Mouse (Mus musculus) Patski (cell line): ENCODE measurements at regions not wholly inside any gene's neighbourhood (a gene's known extent, or its start where the extent isn't known, plus 50 kb on each side); places are given as distances from the start of the nearest gene placed in this dataset.

Experiments
- ATAC-seq: fragments of 100-300 bp; one replicate; pipeline ENCODE4 v1.8.0; 2021
- CTCF ChIA-PET: fragments of 350-600 bp; sonication (Branson Sonifier 250); formaldehyde crosslinking; loops from one replicate; lab custom pipeline; 2022; ENCODE audit warnings: inconsistent platforms; lab: Charles Lee
- POLR2A ChIA-PET: fragments of 350-600 bp; sonication (Branson Sonifier 250); formaldehyde crosslinking; loops from one replicate; lab custom pipeline; 2022; ENCODE audit warnings: antibody characterized with exemption, inconsistent platforms; lab: Charles Lee
- DNase-seq: peaks from one replicate; pipeline ENCODE4 v3.0.0-alpha.2; 2011; ENCODE audit warnings: low read depth, low spot score
- H3K27me3 ChIP-seq: fragments of 371-371 bp; one replicate; pipeline ENCODE4 v1.5.1; 2021
- CTCF ChIP-seq: fragments of 100-300 bp; IDR thresholded peaks from one replicate; pipeline ENCODE4 v1.5.1; 2021
- in situ Hi-C: fragments of 300-500 bp; cut with MboI; formaldehyde crosslinking; loops from 3 replicates; pipeline ENCODE4 v1.11.1; 2018; ENCODE audit warnings: low pct_unique_long_range_greater_than_20kb, mixed read lengths

DNA sequence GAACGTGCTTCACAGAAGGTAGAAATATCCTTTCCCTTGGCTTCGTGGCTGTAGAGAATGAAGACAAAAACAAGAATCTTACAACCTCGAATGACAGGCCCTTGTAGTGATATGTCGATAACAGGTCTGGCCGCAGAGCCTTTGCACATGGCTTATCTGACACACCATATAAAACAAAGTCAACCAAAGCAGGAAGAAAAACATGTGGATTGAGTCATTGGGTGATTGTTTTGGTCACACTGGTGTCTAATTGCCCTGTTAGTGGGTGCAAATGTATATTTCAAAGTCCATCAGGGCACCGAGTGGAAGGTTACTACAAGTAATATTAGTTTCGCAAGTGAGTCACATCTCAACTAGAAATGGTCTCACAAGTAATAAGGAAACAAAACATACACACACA lies 569.9 kb upstream of the Itga1 start:
- DNase-seq (no peak), ATAC-seq (no peak)
- CTCF ChIA-PET, result no interaction called here
- TF ChIP-seq CTCF, result no peak
- in situ Hi-C loops, result no loop called here
- peaks cover 34% of the 10 kb centered on the region for H3K27me3 ChIP-seq
- POLR2A ChIA-PET, result no interaction called here

DNA sequence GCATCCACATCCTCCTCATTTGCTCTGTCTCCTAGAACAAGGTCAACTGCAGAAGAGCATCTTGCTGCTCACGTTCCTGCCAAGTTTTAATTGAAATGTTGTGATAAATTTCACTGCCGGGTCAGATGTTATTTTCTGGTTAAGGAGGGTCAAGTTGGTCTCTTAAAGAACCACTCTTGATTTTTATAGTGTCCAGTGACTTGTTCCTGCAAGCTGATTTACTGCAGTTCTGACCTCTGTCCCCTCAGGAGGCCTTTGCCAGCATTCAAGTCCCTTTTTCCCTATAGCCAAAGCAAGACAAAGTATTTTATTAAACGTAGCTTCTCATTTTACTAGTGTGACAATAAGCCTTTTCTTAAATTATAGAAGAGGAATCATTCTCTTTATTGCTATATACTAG lies 567.8 kb upstream of the Itga1 start:
- DNase-seq (no peak), ATAC-seq (no peak)
- in situ Hi-C loops, result no loop called here
- TF ChIP-seq CTCF, result no peak
- H3K27me3 ChIP-seq, result peaks cover 29% of the 10 kb centered on the region
- ChIA-PET POLR2A (no interaction called here), CTCF (no interaction called here)

DNA sequence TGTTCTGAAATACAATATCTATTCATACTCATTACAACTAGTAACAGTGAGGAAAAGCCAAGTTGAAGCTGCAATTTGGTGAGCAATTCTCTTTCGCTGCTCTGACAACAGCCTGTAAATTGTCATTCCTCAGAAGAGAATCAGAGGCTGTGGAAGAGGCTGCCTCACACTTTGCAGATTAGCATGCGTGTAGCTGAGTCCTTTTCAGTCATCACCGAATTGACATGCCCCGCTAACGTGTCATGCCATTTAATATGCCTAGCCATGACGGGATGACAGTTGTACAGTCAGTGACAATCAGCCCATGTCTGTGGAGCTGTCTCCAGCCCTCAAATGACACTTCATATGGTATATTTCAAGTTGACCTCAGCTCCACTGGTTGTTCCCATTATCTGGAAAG lies 553.4 kb upstream of the Itga1 start:
- H3K27me3 ChIP-seq, result peaks cover 22% of the 10 kb centered on the region
- CTCF ChIA-PET, result no interaction called here
- no peak for DNase-seq
- POLR2A ChIA-PET, result no interaction called here
- no peak for TF ChIP-seq CTCF
- no peak for ATAC-seq
- in situ Hi-C loops, result no loop called here

DNA sequence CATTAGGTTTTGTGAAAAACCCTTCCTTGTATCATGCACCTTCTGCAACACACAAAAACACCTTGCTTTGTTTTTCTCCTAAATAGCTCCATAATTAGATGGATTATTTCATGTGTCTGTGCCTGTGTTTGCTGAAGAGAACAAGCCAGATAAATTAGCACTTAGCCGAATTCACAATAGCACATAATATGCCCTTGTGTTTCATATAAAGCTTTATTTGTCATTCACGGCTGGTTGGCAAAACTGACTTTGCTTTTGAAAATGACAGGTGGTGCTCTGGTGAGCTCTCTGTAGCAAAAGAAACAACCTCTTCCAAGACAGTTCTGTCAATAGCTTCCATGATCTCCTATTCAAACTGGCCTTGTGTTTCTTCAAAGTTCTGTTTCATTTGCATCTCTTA lies 551.2 kb upstream of the Itga1 start:
- DNase-seq (no peak), ATAC-seq (no peak)
- no peak for TF ChIP-seq CTCF
- ChIA-PET POLR2A (no interaction called here), CTCF (no interaction called here)
- H3K27me3 ChIP-seq, result peaks cover 16% of the 10 kb centered on the region
- in situ Hi-C loops, result no loop called here

DNA sequence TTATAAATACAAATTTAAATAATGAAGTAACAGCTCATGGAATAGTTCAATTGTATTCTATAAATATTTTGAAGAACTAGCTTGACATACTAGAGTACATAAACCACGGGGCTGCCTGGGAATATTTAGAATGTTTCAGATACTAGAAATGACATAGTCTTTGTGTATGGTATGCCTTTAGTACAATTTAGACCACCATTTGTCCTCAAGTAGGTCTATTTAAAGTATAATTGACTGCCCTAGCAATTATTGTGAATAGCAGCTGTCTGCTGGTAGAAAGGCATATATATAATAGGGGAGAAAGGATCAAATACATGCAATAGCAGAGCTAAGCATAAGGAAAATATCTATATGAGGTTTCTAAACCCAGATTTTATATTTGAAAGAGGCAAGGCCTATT lies 550.6 kb upstream of the Itga1 start:
- peaks cover 16% of the 10 kb centered on the region for H3K27me3 ChIP-seq
- ATAC-seq, result no peak
- in situ Hi-C loops, result no loop called here
- CTCF ChIA-PET, result no interaction called here
- POLR2A ChIA-PET, result no interaction called here
- DNase-seq, result no peak
- TF ChIP-seq CTCF, result no peak

DNA sequence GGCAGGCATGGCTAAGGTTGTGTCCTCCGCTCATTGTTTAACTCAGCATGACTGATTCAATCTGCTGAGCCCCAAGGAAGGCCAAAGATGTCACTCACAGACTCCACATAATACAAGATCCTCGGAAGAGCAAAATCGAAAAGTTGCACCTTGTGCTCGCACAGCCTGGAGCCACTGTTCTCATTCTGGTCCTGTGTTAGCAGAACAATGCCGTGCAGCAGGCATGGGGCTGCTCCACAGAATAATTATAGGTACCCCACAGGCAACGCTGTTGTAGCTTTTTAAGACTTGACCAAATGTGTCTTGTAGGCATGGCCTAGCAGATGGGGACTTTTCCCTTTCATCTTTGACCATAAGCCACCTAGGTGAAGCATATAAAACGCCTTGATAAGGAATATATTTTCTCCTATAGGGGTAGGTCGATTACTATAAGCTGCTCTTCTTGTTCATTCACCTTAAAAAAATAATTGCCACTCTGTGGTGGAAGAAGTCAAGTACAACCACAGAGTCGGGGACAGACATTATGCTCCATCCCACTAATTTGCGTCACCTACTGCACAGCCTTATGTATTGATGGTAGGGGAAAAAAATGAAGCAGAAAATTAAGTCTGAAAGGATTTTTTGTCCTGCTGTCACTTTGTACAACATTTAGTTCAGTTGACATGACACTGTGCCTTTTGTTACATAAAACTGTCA lies 529.8 kb upstream of the Itga1 start:
- ChIA-PET CTCF (no interaction called here), POLR2A (no interaction called here)
- no peak for DNase-seq
- in situ Hi-C loops, result no loop called here
- no peak for TF ChIP-seq CTCF
- ATAC-seq, result no peak
- H3K27me3 ChIP-seq, result peaks cover 13% of the 10 kb centered on the region

DNA sequence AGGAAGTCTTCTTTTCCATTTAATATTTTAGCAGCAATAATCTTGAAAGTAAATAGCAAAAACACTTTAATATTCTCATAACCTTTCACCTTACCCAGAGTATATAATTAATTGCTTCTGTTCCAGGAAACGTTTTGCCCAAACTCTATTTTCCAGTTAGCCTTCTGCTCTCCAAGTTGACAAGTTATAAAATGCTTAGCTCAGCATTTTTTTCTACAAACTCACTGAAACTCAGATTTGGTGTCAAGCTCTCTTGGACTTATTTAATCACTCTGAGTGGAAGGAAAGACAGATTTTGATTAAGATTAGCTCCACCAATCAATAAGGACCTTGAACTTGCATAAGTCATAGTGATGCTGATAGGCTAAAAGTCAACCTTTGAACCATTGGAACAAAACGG lies 528.8 kb upstream of the Itga1 start:
- peaks cover 13% of the 10 kb centered on the region for H3K27me3 ChIP-seq
- ChIA-PET POLR2A (no interaction called here), CTCF (no interaction called here)
- ATAC-seq, result no peak
- DNase-seq, result no peak
- in situ Hi-C loops, result no loop called here
- TF ChIP-seq CTCF, result no peak

DNA sequence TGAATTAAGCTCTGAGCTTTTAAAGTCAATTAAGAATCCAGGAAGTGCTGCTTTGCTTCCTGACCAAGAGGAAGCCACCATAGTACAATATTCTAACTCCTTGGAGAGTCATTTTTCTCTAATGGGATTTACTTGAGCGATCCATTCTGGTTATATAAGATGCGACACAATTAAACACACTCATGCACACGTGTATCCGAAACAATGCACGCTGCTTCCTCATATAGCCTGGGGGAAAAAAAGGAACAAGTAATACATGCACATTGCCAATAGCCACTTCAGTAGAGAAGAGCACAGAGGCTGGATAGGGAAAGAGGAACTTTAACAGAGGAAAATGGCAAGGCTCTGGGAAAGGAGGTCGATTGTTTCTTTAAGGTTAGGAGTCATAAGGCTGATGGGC lies 511.4 kb upstream of the Itga1 start:
- ATAC-seq, result no peak
- no peak for TF ChIP-seq CTCF
- H3K27me3 ChIP-seq, result no peaks in the 10 kb centered on the region
- in situ Hi-C loops, result no loop called here
- no peak for DNase-seq
- CTCF ChIA-PET, result no interaction called here
- POLR2A ChIA-PET, result no interaction called here

DNA sequence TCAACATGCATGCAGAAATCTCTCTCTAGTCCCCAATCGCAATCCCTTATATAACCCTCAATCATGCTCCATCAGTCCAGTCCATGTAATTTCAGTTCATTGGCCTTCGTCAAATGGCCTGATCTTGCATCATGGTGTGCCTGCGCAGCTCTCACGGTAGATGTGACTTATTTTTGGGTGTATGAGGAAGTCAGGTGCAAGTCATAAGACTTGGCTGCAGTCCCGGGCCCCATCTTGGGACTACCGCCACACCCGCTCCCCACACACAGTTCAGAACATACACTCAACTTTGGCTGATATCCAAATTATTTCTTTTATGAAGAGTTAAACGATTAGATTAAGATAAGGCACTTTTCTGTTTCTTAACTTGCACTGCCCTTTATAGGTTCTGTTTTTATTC lies 504.7 kb upstream of the Itga1 start:
- in situ Hi-C loops, result no loop called here
- TF ChIP-seq CTCF, result no peak
- ChIA-PET CTCF (interaction anchor here (1.5 kb wide), 1 partner anchor 37 kb away, joined by 3 read pairs; no protein-coding TSS in a partner anchor), POLR2A (no interaction called here)
- no peak for DNase-seq
- ATAC-seq, result no peak
- no peaks in the 10 kb centered on the region for H3K27me3 ChIP-seq

DNA sequence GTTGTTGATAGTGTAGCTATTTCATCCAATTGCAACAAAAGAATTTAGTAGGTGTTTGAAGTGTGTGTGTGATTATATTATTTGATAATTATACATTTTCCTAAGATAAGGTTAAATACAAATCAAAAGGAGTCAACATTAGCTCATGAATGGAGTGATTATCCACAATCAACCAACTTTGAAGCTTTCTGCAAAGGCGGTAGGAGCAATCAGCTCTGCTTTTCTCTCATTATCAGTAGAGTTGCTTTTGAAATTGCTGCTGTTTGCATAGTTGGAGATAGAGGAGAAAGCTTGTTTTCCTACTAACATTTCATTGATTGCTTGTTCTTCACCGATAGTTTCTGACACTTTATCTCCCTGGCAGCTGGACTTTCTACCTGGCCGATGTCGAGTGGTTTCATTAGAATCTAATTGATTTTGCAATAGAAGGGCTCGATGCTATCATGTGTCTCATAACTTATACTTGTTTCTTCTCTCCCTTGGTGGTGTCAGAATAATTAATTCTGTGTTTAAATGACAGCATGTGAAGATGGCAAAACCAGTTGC lies 493.4 kb upstream of the Itga1 start:
- ChIA-PET CTCF (no interaction called here), POLR2A (no interaction called here)
- in situ Hi-C loops, result no loop called here
- ATAC-seq, result no peak
- H3K27me3 ChIP-seq, result no peaks in the 10 kb centered on the region
- DNase-seq, result no peak
- TF ChIP-seq CTCF, result no peak

DNA sequence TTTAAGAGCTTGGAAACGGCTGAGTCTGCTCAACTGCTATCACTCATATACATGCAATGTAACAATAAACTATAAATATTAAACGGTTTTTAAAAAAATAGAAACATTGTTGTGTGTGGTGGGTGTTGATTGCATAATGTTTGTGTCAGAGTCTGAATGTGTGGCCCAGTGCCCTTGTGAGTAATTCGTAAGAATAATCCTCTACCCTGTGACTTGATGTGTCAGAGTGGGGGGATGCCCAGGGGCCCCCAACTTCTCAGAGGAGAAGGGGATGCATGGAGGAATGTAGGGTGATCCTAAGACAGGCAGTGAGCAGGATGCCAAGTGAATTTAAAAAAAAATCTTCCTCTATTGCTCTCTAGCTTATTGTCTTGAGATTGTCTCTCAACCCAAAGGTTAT lies 474.2 kb upstream of the Itga1 start:
- POLR2A ChIA-PET, result no interaction called here
- in situ Hi-C loops, result no loop called here
- H3K27me3 ChIP-seq, result peaks cover 6% of the 10 kb centered on the region
- ATAC-seq, result no peak
- TF ChIP-seq CTCF, result no peak
- DNase-seq, result no peak
- CTCF ChIA-PET, result no interaction called here
